Mouse (Mus musculus): Measurements from ENCODE around the gene Thoc5. TPM values are rescaled to one million over a fixed set of nuclear protein-coding genes. Genes with fewer than 3 reads are reported as not detected.

Thoc5 gene
- 10 to 100 TPM; 32.3 to 34.1 TPM for total RNA-seq (2021)
- polyA plus RNA-seq (2012; rRNA removed), result 8.8 TPM in 2 replicates
- long read RNA-seq, transcript Thoc5-201 (20 exons, 2,235 nt), result major isoform, 29 of 32 reads
- long read RNA-seq, partial matches to known transcripts, result 1 of 32 reads
- long read RNA-seq, other reads (novel, unspliced or antisense), result 2 of 32 reads

- peak; percentile 87 for DNase-seq
Observed at GRCm38 (mm10) chr11:4894848-4895816, at the start of gene Thoc5. Gene Thoc5 (plus strand): TSS chr11:4895320.

GRCm38 (mm10) chr11:4848483-4849248 is 46.5 kb upstream of the Thoc5 start:
- DNase-seq, result no peak

GRCm38 (mm10) chr11:4849258-4849943 is 45.7 kb upstream of the Thoc5 start, which contains the start of gene Nf2:
Gene Nf2 (minus strand): TSS chr11:4849536.
- peak; percentile 98 for DNase-seq

GRCm38 (mm10) chr11:4850404-4850803 is 44.7 kb upstream of the Thoc5 start:
- DNase-seq, result no peak

GRCm38 (mm10) chr11:4853021-4853420 is 42.1 kb upstream of the Thoc5 start:
- no peak for DNase-seq

GRCm38 (mm10) chr11:4854181-4854580 is 40.9 kb upstream of the Thoc5 start:
- DNase-seq, result no peak

GRCm38 (mm10) chr11:4858416-4858815 is 36.7 kb upstream of the Thoc5 start:
- DNase-seq, result no peak

- DNase-seq, result no peak
Observed at GRCm38 (mm10) chr11:4860986-4861385, 34.1 kb upstream of the Thoc5 start.

GRCm38 (mm10) chr11:4861816-4862604 is 33.1 kb upstream of the Thoc5 start:
- DNase-seq, result no peak

- DNase-seq, result no peak
Observed at GRCm38 (mm10) chr11:4862730-4863129, 32.4 kb upstream of the Thoc5 start.

GRCm38 (mm10) chr11:4865645-4866251 is 29.4 kb upstream of the Thoc5 start:
- peak; percentile 50 for DNase-seq

- peak; percentile 81 for DNase-seq
Observed at GRCm38 (mm10) chr11:4873755-4874475, 21.2 kb upstream of the Thoc5 start, which contains the start of gene Nipsnap1. Gene Nipsnap1 (plus strand): TSS chr11:4873951.

- peak; percentile 39 for DNase-seq
Observed at GRCm38 (mm10) chr11:4874551-4874950, 20.6 kb upstream of the Thoc5 start.

GRCm38 (mm10) chr11:4881087-4881486 is 14.0 kb upstream of the Thoc5 start:
- no peak for DNase-seq

GRCm38 (mm10) chr11:4882892-4883627 is 12.1 kb upstream of the Thoc5 start:
- DNase-seq, result peak; percentile 48

- peak; percentile 40 for DNase-seq
Observed at GRCm38 (mm10) chr11:4885385-4885903, 9.7 kb upstream of the Thoc5 start.

GRCm38 (mm10) chr11:4886987-4887386 is 8.1 kb upstream of the Thoc5 start:
- no peak for DNase-seq

- no peak for DNase-seq
Observed at GRCm38 (mm10) chr11:4900437-4900836, 5.3 kb downstream of the Thoc5 start.

- no peak for DNase-seq
Observed at GRCm38 (mm10) chr11:4901956-4902355, 6.8 kb downstream of the Thoc5 start.
